Mouse (Mus musculus) CH12.LX (cell line): ENCODE measurements around the gene Vwa7. TPM values are rescaled to one million over a fixed set of nuclear protein-coding genes. Genes with fewer than 3 reads are reported as not detected.

Experiments
- DNase-seq: peaks from one replicate; pipeline ENCODE4 v3.0.0-alpha.2; 2013; ENCODE audit errors: extremely low read depth
- H3K27ac ChIP-seq: 2 replicates; pipeline ENCODE4 v1.5.1; 2012; ENCODE audit warnings: low read depth, mild to moderate bottlenecking, control low read depth, moderate library complexity; ENCODE audit not compliant: insufficient read depth
- H3K27me3 ChIP-seq: replicated peaks from 2 replicates; pipeline ENCODE3; 2012; ENCODE audit warnings: inconsistent platforms
- H3K36me3 ChIP-seq, 2 experiments: replicated peaks in 1 of 2; 2 replicates each; pipeline versions ENCODE3 to v1.6.1; 2012; ENCODE audit warnings: inconsistent platforms in 1 of 2, low read length in 1 of 2, mild to moderate bottlenecking in 1 of 2, mixed read lengths in 1 of 2, moderate library complexity in 1 of 2; ENCODE audit not compliant: control insufficient read depth in 1 of 2, insufficient read depth in 1 of 2
- H3K4me1 ChIP-seq, 2 experiments: 2 replicates each; pipeline ENCODE4 v1.6.1; 2012; ENCODE audit warnings: inconsistent platforms in 1 of 2, moderate library complexity in 1 of 2; ENCODE audit not compliant: insufficient read depth in 2 of 2, control insufficient read depth in 1 of 2
- H3K4me2 ChIP-seq: 2 replicates; pipeline ENCODE4 v1.6.1; 2012; ENCODE audit warnings: low read depth, mild to moderate bottlenecking, control low read depth; ENCODE audit not compliant: poor library complexity, insufficient read depth, severe bottlenecking
- H3K4me3 ChIP-seq, 3 experiments: fragments of 150-350 bp in 1 of 3; sonication (generic) in 1 of 3; replicated peaks in 1 of 3; 2 replicates each; pipeline versions ENCODE3 to v1.5.1; 2011 to 2012; ENCODE audit warnings: low read depth in 2 of 3, low read length in 2 of 3, mild to moderate bottlenecking in 2 of 3, moderate library complexity in 2 of 3, control low read depth in 1 of 3, improper control_type of control experiment in 1 of 3, inconsistent platforms in 1 of 3, mixed read lengths in 1 of 3; ENCODE audit not compliant: poor library complexity in 1 of 3
- H3K79me2 ChIP-seq: replicated peaks from 2 replicates; pipeline ENCODE4 v1.6.1; 2012; ENCODE audit warnings: mild to moderate bottlenecking, moderate library complexity; ENCODE audit not compliant: control insufficient read depth, poor library complexity, insufficient read depth, severe bottlenecking; ENCODE audit errors: extremely low read depth
- H3K9ac ChIP-seq: 2 replicates; pipeline ENCODE4 v1.6.1; 2012; ENCODE audit warnings: low read depth, mild to moderate bottlenecking, control low read depth, moderate library complexity; ENCODE audit not compliant: insufficient read depth
- H3K9me3 ChIP-seq: replicated peaks from 2 replicates; pipeline ENCODE3; 2012; ENCODE audit warnings: low read length, inconsistent platforms, mixed read lengths
- BHLHE40 ChIP-seq: IDR thresholded peaks from 2 replicates; pipeline ENCODE4 v1.6.1; 2011; ENCODE audit warnings: mild to moderate bottlenecking, low read depth, low read length, improper control_type of control experiment
- E2F4 ChIP-seq: IDR thresholded peaks from 2 replicates; pipeline ENCODE4 v1.6.1; 2011; ENCODE audit warnings: low read depth, low read length, improper control_type of control experiment; ENCODE audit not compliant: insufficient replicate concordance
- ELF1 ChIP-seq: IDR thresholded peaks from 2 replicates; pipeline ENCODE4 v1.6.1; 2014; ENCODE audit warnings: low read depth, mild to moderate bottlenecking, inconsistent platforms, low read length, improper control_type of control experiment
- ETS1 ChIP-seq: conservative IDR thresholded peaks from 2 replicates; pipeline ENCODE4 v1.6.1; 2012; ENCODE audit warnings: low read depth, mild to moderate bottlenecking, inconsistent platforms, low read length, improper control_type of control experiment, moderate library complexity
- HCFC1 ChIP-seq: IDR thresholded peaks from 2 replicates; pipeline ENCODE4 v1.6.1; 2012; ENCODE audit warnings: low read depth, mild to moderate bottlenecking, inconsistent platforms, low read length, improper control_type of control experiment
- KAT2A ChIP-seq: IDR thresholded peaks from 2 replicates; pipeline ENCODE4 v1.6.1; 2012; ENCODE audit warnings: low read length, improper control_type of control experiment, inconsistent platforms; ENCODE audit not compliant: insufficient replicate concordance
- MAX ChIP-seq: IDR thresholded peaks from 2 replicates; pipeline ENCODE4 v1.6.1; 2011; ENCODE audit warnings: low read length, improper control_type of control experiment
- MAZ ChIP-seq: IDR thresholded peaks from 2 replicates; pipeline ENCODE4 v1.6.1; 2012; ENCODE audit warnings: low read depth, mild to moderate bottlenecking, inconsistent platforms, low read length, improper control_type of control experiment, moderate library complexity
- MEF2A ChIP-seq: IDR thresholded peaks from 2 replicates; pipeline ENCODE4 v1.6.1; 2014; ENCODE audit warnings: low read depth, mild to moderate bottlenecking, inconsistent platforms, low read length, improper control_type of control experiment, borderline replicate concordance
- MXI1 ChIP-seq: IDR thresholded peaks from 2 replicates; pipeline ENCODE4 v1.6.1; 2011; ENCODE audit warnings: mild to moderate bottlenecking, low read depth, low read length, improper control_type of control experiment
- MYC ChIP-seq: IDR thresholded peaks from 2 replicates; pipeline ENCODE4 v1.6.1; 2011; ENCODE audit warnings: low read depth, mild to moderate bottlenecking, improper control_type of control experiment, low read length
- NELFE ChIP-seq: IDR thresholded peaks from 2 replicates; pipeline ENCODE4 v1.6.1; 2011; ENCODE audit warnings: low read depth, low read length, improper control_type of control experiment
- NRF1 ChIP-seq: IDR thresholded peaks from 2 replicates; pipeline ENCODE4 v1.6.1; 2014; ENCODE audit warnings: low read depth, mild to moderate bottlenecking, inconsistent platforms, low read length, improper control_type of control experiment, moderate library complexity
- POLR2A ChIP-seq: IDR thresholded peaks from 2 replicates; pipeline ENCODE4 v1.6.1; 2011; ENCODE audit warnings: low read depth, mild to moderate bottlenecking, improper control_type of control experiment, low read length
- POLR2AphosphoS2 ChIP-seq: IDR thresholded peaks from 2 replicates; pipeline ENCODE4 v1.6.1; 2011; ENCODE audit warnings: low read depth, low read length, improper control_type of control experiment
- RAD21 ChIP-seq: IDR thresholded peaks from 2 replicates; pipeline ENCODE4 v1.6.1; 2011; ENCODE audit warnings: low read depth, mild to moderate bottlenecking, low read length, improper control_type of control experiment, moderate library complexity
- RCOR1 ChIP-seq: conservative IDR thresholded peaks from 2 replicates; pipeline ENCODE4 v1.6.1; 2012; ENCODE audit warnings: low read depth, mild to moderate bottlenecking, inconsistent platforms, low read length, improper control_type of control experiment
- SIN3A ChIP-seq: IDR thresholded peaks from 2 replicates; pipeline ENCODE4 v1.6.1; 2012; ENCODE audit warnings: low read length, improper control_type of control experiment, inconsistent platforms
- TBP ChIP-seq: conservative IDR thresholded peaks from 2 replicates; pipeline ENCODE4 v1.6.1; 2011; ENCODE audit warnings: low read depth, low read length, improper control_type of control experiment
- TCF12 ChIP-seq: IDR thresholded peaks from 2 replicates; pipeline ENCODE4 v1.6.1; 2014; ENCODE audit warnings: low read depth, mild to moderate bottlenecking, inconsistent platforms, low read length, improper control_type of control experiment
- UBTF ChIP-seq: IDR thresholded peaks from 2 replicates; pipeline ENCODE4 v1.6.1; 2012; ENCODE audit warnings: low read depth, mild to moderate bottlenecking, inconsistent platforms, low read length, improper control_type of control experiment, moderate library complexity
- USF2 ChIP-seq: conservative IDR thresholded peaks from 2 replicates; pipeline ENCODE4 v1.6.1; 2011; ENCODE audit warnings: low read depth, low read length, improper control_type of control experiment
- ZKSCAN1 ChIP-seq: IDR thresholded peaks from 2 replicates; pipeline ENCODE4 v1.6.1; 2012; ENCODE audit warnings: low read depth, inconsistent platforms, low read length, improper control_type of control experiment, borderline replicate concordance
- ZMIZ1 ChIP-seq: IDR thresholded peaks from 2 replicates; pipeline ENCODE4 v1.6.1; 2012; ENCODE audit warnings: low read depth, mild to moderate bottlenecking, inconsistent platforms, low read length, improper control_type of control experiment
- dilution Hi-C: fragments of 300-500 bp; cut with MboI; formaldehyde crosslinking; loops from 2 replicates; pipeline ENCODE4 v1.14.3; 2020; ENCODE audit warnings: low sequenced_read_pairs; ENCODE audit not compliant: extremely low pct_unique_long_range_greater_than_20kb, extremely low pct_ligation_motif_present
- in situ Hi-C: fragments of 300-500 bp; cut with MboI; formaldehyde crosslinking; loops from 3 replicates; pipeline ENCODE4 v1.14.3; 2019; ENCODE audit warnings: low sequenced_read_pairs, low pct_ligation_motif_present, low pct_unique_long_range_greater_than_20kb, mixed read lengths
- polyA plus RNA-seq: library from polyadenylated mRNA; unstranded; fragments of >175 nt; gene quantifications from 2 replicates; pipeline ENCODE4 v1.2.1, GENCODE M21; 2012; ENCODE audit warnings: low read depth; ENCODE audit not compliant: insufficient read length
- total RNA-seq, 2 experiments: library from RNA; depleted of rRNA; stranded (reverse); fragments of 300-350 nt in 1 of 2; fragments of >200 nt in 1 of 2; gene quantifications; 2 replicates each; pipeline ENCODE4 v1.2.3; 2012 to 2014

The Vwa7 gene
- total and polyA plus RNA-seq, 3 experiments, result 0.42 to 1.2 TPM; not detected in 1

- peak within 1 kb of the TSS; percentile 100 for H3K9ac ChIP-seq
- TF ChIP-seq ETS1, result no peak
- peak; percentile 78 for TF ChIP-seq ZMIZ1
- TF ChIP-seq POLR2A, result peak; percentile 78
- TF ChIP-seq POLR2AphosphoS2, result no peak
- TF ChIP-seq NELFE, result peak; percentile 82
- TF ChIP-seq NRF1, result peak; percentile 77
- peak; percentile 50; the same call in 1 of the 2 replicates for TF ChIP-seq TBP
- TF ChIP-seq KAT2A, result 0 out of 2 replicates have a peak, but pooled peaks have one; percentile 57
- peak; percentile 69 for TF ChIP-seq SIN3A
- TF ChIP-seq RAD21, result no peak
- no peak; the same call in 1 of the 2 replicates for TF ChIP-seq RCOR1
- peak; percentile 92 for TF ChIP-seq MAX
- TF ChIP-seq ELF1, result peak; percentile 64; the same call in 1 of the 2 replicates
- peak; percentile 54 for TF ChIP-seq TCF12
- peak; percentile 80 for TF ChIP-seq BHLHE40
- peak; percentile 90 for TF ChIP-seq E2F4
- TF ChIP-seq ZKSCAN1, result no peak
- no peak; the same call in 1 of the 2 replicates for TF ChIP-seq USF2
- no peak for TF ChIP-seq MAZ
- TF ChIP-seq HCFC1, result peak; percentile 64
- peak; percentile 43 for TF ChIP-seq MEF2A
- peak; percentile 83; the same call in 1 of the 2 replicates for TF ChIP-seq MYC
- peak; percentile 87 for TF ChIP-seq UBTF
- TF ChIP-seq MXI1, result peak; percentile 96
- H3K27ac ChIP-seq, result peak within 1 kb of the TSS; percentile 100
- peak; percentile 82 for DNase-seq
- in situ Hi-C loops, result no loop called here
- H3K27me3 ChIP-seq, result no peaks in the 10 kb centered on the region
- H3K9me3 ChIP-seq, result peaks cover 36% of the 10 kb centered on the region
- peaks cover 49 to 59% of the 10 kb centered on the region in 2 experiments for H3K36me3 ChIP-seq
- peak within 1 kb of the TSS; percentile 30 for H3K4me2 ChIP-seq
- dilution Hi-C loops, result no loop called here
- peaks cover 35% of the 10 kb centered on the region for H3K79me2 ChIP-seq
- peaks cover 5 to 8% of the 10 kb centered on the region in 2 experiments; a peak in 2 of 4 replicates for H3K4me1 ChIP-seq
- peak within 1 kb of the TSS; percentile 84 to 94 (median 86) for H3K4me3 ChIP-seq
Measured at GRCm38 (mm10) chr17:35000717-35001451, 15.5 kb upstream of the Vwa7 start, which contains the start of gene Vars. Vars (plus strand) TSS chr17:35000987.
